22 mouse cellular contexts compared by ENCODE assay signal in the genomic region with DNA sequence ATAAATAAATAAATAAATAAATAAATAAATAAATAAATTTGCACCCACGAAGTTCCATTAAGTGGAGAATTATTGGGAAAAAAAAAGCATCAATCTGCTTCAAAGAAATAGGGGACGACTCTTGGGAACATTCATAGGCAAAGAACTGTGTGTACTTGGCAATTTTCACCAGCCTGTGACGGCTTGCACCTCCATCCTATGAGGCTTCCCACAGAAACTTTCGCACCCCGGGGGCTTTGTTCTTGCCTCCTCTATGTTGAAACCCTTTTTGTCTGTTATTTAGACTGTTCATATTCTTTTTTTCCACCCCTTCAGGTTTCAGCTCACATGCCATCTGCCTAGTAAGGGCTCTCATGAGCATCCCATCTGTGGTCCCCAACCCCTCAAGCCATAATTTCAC.
DNase-seq lines count a peak whose midpoint lies in the region; ATAC-seq and TF ChIP-seq lines count a peak whose summit lies in the region.
"Had no signal": no experiment of that assay in that cellular context is flagged by ENCODE, and none has a peak within 500 bp of the region (broad histone marks: within the 10 kb centered on the region; RNA-seq: fewer than 3 reads in every experiment).

No protein-coding gene starts in this region.

- H3K27ac ChIP-seq in forebrain, embryonic 13.5 days, result no peak overlapping the region
- H3K27ac ChIP-seq in forebrain, embryonic 12.5 days, result no peak overlapping the region
- no peak overlapping the region for H3K27ac ChIP-seq in forebrain, postnatal 0 days (ENCODE audit: low read depth, low read length)
- H3K27ac ChIP-seq in forebrain, embryonic 10.5 days, result no peak overlapping the region
- H3K27ac ChIP-seq: heart, embryonic 15.5 days; hindbrain, embryonic 10.5 days; hindbrain, embryonic 13.5 days; intestine, embryonic 15.5 days had no signal

- WGBS in forebrain, embryonic 13.5 days, result 82% methylated on average over 5 of the region's 5 CpGs
- 80% methylated on average over 5 of the region's 5 CpGs for WGBS in forebrain, embryonic 12.5 days
- 63% methylated on average over 5 of the region's 5 CpGs for WGBS in forebrain, postnatal 0 days
- 86% methylated on average over 5 of the region's 5 CpGs for WGBS in forebrain, embryonic 10.5 days

- no peaks in the 10 kb centered on the region for H3K36me3 ChIP-seq in forebrain, embryonic 13.5 days (ENCODE audit: poor library complexity, severe bottlenecking)
- no peaks in the 10 kb centered on the region for H3K36me3 ChIP-seq in forebrain, embryonic 12.5 days (replicated peaks)
- no peaks in the 10 kb centered on the region for H3K36me3 ChIP-seq in forebrain, postnatal 0 days (ENCODE audit: insufficient read depth)
- no peaks in the 10 kb centered on the region for H3K36me3 ChIP-seq in forebrain, embryonic 10.5 days (replicated peaks)
- H3K36me3 ChIP-seq: heart, embryonic 12.5 days; heart, embryonic 15.5 days; hindbrain, embryonic 10.5 days; hindbrain, embryonic 13.5 days; intestine, embryonic 15.5 days had no signal

- H3K4me2 ChIP-seq in forebrain, embryonic 13.5 days, result no peak overlapping the region
- H3K4me2 ChIP-seq in forebrain, embryonic 12.5 days, result no peak overlapping the region
- no peak overlapping the region for H3K4me2 ChIP-seq in forebrain, postnatal 0 days (ENCODE audit: low read depth)
- H3K4me2 ChIP-seq: heart, embryonic 12.5 days; heart, embryonic 15.5 days; hindbrain, embryonic 13.5 days; intestine, embryonic 15.5 days had no signal

- H3K4me3 ChIP-seq in forebrain, embryonic 13.5 days, result no peak overlapping the region
- H3K4me3 ChIP-seq in forebrain, embryonic 12.5 days (replicated peaks), result no peak overlapping the region
- H3K4me3 ChIP-seq in forebrain, postnatal 0 days (ENCODE audit: low read depth, low read length), result no peak overlapping the region
- no peak overlapping the region for H3K4me3 ChIP-seq in forebrain, embryonic 10.5 days
- H3K4me3 ChIP-seq: heart, embryonic 12.5 days; heart, embryonic 15.5 days; hindbrain, embryonic 10.5 days; hindbrain, embryonic 13.5 days; intestine, embryonic 15.5 days had no signal

- no peaks in the 10 kb centered on the region for H3K9me3 ChIP-seq in forebrain, embryonic 13.5 days (replicated peaks)
- H3K9me3 ChIP-seq in forebrain, embryonic 12.5 days, result no peaks in the 10 kb centered on the region
- H3K9me3 ChIP-seq in forebrain, postnatal 0 days (ENCODE audit: low read length), result no peaks in the 10 kb centered on the region
- no peaks in the 10 kb centered on the region for H3K9me3 ChIP-seq in forebrain, embryonic 10.5 days
- H3K9me3 ChIP-seq: heart, embryonic 12.5 days; heart, embryonic 15.5 days; hindbrain, embryonic 10.5 days; hindbrain, embryonic 13.5 days; intestine, embryonic 15.5 days had no signal

- no peak overlapping the region for H3K9ac ChIP-seq in forebrain, embryonic 13.5 days
- no peak overlapping the region for H3K9ac ChIP-seq in forebrain, embryonic 12.5 days
- H3K9ac ChIP-seq in forebrain, postnatal 0 days, result no peak overlapping the region
- H3K9ac ChIP-seq: heart, embryonic 12.5 days; heart, embryonic 15.5 days; hindbrain, embryonic 13.5 days; intestine, embryonic 15.5 days had no signal

- ATAC-seq in forebrain, embryonic 13.5 days, result 0 out of 2 replicates have a peak, but pooled peaks have one; percentile 21
- ATAC-seq in forebrain, embryonic 12.5 days (ENCODE audit: low FRiP score), result no peak
- ATAC-seq in forebrain, postnatal 0 days, result peak; percentile 16; the same call in 1 of the 2 replicates
- ATAC-seq: activated CD4-positive, CD25-positive, alpha-beta regulatory T cell, adult 4 months; hindbrain, embryonic 16.5 days; intestine, embryonic 15.5 days had no signal

- intact Hi-C loops in left cerebral cortex, postnatal 4 days (cut with DNase I), result no loop called here
- intact Hi-C loops in left cerebral cortex, postnatal 10 days (cut with DNase I), result no loop called here

- TF ChIP-seq CTCF in forebrain, postnatal 0 days (IDR thresholded peaks at IDR 0.05; ENCODE audit: low read depth), result no peak

- H3K27me3 ChIP-seq in forebrain, embryonic 13.5 days, result no peaks in the 10 kb centered on the region
- H3K27me3 ChIP-seq in forebrain, embryonic 12.5 days, result no peaks in the 10 kb centered on the region
- no peaks in the 10 kb centered on the region for H3K27me3 ChIP-seq in forebrain, postnatal 0 days (ENCODE audit: insufficient read depth, low read length)
- no peaks in the 10 kb centered on the region for H3K27me3 ChIP-seq in forebrain, embryonic 10.5 days (ENCODE audit: poor library complexity, severe bottlenecking)
- H3K27me3 ChIP-seq: heart, embryonic 12.5 days; heart, embryonic 15.5 days; hindbrain, embryonic 13.5 days; intestine, embryonic 15.5 days had no signal

- H3K4me1 ChIP-seq in forebrain, embryonic 13.5 days, result peaks cover 6% of the 10 kb centered on the region
- H3K4me1 ChIP-seq in forebrain, embryonic 12.5 days, result peaks cover 15% of the 10 kb centered on the region
- peaks cover 3% of the 10 kb centered on the region; the same call in 1 of the 2 replicates for H3K4me1 ChIP-seq in forebrain, postnatal 0 days (ENCODE audit: insufficient read depth)
- peaks cover 18% of the 10 kb centered on the region for H3K4me1 ChIP-seq in forebrain, embryonic 10.5 days
- H3K4me1 ChIP-seq: heart, embryonic 12.5 days; heart, embryonic 15.5 days; intestine, embryonic 15.5 days had no signal

- no peak for DNase-seq in forebrain, postnatal 0 days
- no peak for DNase-seq in forebrain, embryonic 10.5 days (ENCODE audit: extremely low spot score, low spot score)
- peak; percentile 2 for DNase-seq in left cerebral cortex, postnatal 4 days
- no peak for DNase-seq in left cerebral cortex, postnatal 10 days (ENCODE audit: extremely low spot score in 1 of 2, low spot score in 2 of 2)
- DNase-seq: adrenal gland, adult 8-10 months; adrenal gland, postnatal 25 days; cerebellum, adult 18-20 months; cerebellum, adult 9-10 months; cerebellum, postnatal 14 days; gastrocnemius, postnatal 25 days; heart, adult 18-20 months; heart, postnatal 10 days; heart, postnatal 36 days had no signal
